Mouse (Mus musculus): ENCODE data around the gene Slc35d1.

Slc35d1 gene

DNA sequence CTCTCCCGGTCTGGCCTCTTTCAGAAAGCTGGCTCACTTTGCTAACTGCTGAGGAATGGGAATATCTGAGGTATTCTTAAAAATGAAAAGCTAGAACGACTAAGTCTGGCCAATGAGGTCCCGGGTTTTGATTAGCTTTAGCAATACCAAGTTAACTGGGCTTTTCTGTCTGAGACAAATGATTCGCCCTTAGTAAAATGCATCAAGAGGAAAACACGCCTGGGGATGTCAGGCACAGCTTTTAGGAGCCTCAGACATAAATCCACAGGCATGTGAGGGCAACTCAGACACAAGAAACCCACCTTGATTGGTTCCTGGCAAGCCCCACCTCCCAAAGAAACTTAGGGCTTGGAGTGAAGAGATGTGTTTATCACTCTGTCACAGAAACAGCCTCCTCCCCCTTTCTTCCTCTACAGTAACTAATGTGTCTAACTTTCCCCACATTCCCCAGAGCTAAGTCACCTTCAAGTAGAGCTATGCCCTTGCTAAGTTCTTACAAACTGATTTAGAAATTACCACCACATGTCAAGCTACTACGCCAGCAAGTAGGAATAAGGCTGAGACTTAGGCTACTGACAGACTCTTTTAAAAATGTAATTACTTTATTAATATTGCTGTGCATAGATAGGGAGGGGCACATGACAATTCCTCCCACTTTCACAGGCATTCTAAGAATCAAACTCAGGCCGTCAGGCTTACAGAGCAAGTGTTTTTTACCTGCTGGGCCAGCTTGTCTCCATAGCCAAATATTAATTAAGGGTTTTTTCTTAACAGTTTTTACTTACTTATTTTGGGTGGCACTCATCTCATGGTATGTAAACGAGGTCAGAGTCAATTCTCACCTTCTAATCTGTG is 26.0 kb downstream of the Slc35d1 start:
- DNase-seq (ENCODE audit: low read depth, low spot score): no peak

DNA sequence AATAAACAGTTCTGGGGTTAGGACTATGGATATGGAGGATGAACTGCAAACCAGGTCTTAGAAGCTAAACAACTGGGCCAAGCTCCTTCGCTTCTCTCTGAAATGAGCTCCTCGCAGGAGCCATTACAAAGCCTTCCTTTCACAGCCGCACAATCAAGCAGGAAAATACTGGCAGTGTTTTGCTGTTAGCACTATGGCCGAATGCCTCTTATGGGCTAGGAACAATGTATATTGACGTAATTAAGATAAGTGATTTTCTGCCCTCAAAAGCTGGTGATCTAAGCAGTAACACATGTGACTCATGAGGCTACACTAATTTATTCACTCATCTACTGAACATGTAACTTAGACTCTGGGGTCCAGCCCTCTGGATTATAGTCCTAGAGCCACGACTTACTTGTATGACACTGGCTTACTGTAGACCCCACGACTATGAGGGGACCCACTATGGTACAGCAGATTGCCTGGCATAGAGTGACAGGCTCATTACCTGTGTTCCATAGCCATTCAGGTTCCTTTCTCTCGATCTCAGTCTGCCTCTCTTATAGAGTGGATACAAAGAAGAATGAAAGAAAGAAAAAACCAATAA is 34.6 kb downstream of the Slc35d1 start:
- no peak for DNase-seq (ENCODE audit: low read depth, low spot score)

- no peak for DNase-seq (ENCODE audit: low read depth, low spot score)
These were observed 35.4 kb downstream of the Slc35d1 start for GRCm38 (mm10) chr4:103179581-103179980.

DNA sequence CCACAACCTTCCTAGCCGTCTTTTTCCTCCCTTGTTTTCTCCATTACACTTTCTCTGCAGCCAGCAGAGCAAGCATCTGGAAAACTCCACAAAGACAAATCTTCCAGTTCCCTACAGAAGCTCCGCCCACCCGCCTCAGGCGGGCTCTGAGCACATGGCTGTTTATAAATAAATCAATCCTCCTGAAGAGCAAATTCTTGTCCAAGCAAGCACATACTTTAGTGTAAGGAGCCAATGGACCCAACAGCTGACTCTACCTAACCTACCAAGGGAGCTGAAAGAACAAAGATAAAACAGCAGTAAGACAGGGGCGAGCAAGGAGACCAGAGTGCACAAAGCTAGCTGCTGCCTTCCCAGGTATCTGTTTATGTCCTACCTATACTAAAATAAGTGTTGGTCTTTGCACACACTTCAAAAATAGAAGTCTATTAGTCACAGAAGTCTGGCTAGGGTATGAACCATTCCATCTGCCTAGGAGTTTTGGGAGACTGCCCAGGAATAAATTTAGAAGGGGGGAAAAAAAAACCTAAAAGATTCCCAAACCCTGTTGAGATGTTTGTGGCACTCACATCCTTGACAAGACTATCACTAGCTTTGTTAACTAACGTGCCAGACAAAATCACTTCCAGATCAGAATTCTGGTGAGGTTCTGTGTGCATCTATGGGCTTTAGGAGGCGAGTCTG is 36.2 kb downstream of the Slc35d1 start:
- no peak for DNase-seq (ENCODE audit: low read depth, low spot score)

GRCm38 (mm10) chr4:103177681-103178080 is 37.3 kb downstream of the Slc35d1 start:
- no peak for DNase-seq (ENCODE audit: low read depth, low spot score)

DNA sequence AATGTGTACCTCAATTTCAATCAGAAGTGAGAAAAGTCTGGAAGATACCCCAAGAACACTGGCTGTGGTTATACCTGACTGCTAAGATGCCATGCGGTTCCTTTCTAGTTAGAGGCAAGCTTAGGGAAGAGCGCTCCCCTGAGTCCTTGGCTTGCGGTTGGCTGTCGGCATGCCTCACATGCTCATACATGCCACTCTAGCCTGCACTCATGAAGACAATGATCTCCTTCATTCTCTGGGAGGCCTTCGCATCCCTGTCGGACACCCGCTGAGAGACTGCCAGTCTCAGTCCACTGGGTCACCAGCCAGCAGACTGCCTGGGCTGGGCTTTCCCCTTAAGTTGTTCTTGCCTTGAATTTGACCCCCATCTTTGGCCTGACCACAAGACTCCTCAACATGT is 41.0 kb downstream of the Slc35d1 start:
- DNase-seq (ENCODE audit: low read depth, low spot score): no peak

GRCm38 (mm10) chr4:103173507-103173906 is 41.5 kb downstream of the Slc35d1 start:
- no peak for DNase-seq (ENCODE audit: low read depth, low spot score)

GRCm38 (mm10) chr4:103171256-103171655 is 43.7 kb downstream of the Slc35d1 start:
- DNase-seq (ENCODE audit: low read depth, low spot score): no peak

- DNase-seq (ENCODE audit: low read depth, low spot score): peak; percentile 65
These were observed 48.8 kb downstream of the Slc35d1 start for GRCm38 (mm10) chr4:103166198-103166597.

- DNase-seq (ENCODE audit: low read depth, low spot score): no peak
These were observed 56.2 kb downstream of the Slc35d1 start for GRCm38 (mm10) chr4:103158781-103159180.

DNA sequence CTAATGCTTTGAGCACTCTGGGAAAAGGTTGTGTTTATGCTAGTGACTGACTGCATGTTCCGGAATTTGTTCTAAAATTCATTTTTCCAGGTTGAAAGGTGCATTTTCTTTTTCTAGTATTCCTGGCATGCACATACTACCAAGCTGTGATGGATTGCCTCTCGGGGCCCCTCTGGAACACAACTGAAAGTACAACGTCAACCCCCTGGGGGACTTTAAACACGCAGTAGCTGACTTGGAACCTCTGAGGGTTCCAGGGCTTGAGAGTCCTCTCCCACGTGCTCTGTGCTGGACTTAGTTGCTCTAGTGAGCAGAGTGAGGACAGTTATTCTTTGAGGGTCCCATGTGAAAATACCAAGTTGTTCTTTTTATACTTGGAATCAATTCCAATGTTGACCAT is 63.0 kb downstream of the Slc35d1 start:
- DNase-seq (ENCODE audit: low read depth, low spot score): no peak

DNA sequence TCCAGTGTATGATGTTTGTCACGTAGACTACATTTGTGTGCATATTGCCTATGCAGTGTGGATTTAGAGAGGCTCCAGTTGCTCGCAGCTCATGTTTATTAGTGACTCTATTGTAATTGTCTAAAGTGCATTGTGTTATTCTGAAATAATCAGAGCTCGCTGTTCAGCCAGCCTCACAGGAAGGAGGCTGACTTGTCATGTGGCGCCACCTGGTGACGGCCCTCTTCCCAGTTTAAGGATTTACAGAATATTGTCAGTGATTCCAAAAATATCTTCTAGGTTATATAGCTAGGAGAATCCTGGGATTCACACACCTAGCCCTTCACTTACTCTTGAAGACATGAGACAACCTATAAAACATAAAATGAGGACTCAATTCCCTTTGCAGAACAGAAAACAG is 68.6 kb downstream of the Slc35d1 start:
- peak; percentile 47 for DNase-seq (ENCODE audit: low read depth, low spot score)

DNA sequence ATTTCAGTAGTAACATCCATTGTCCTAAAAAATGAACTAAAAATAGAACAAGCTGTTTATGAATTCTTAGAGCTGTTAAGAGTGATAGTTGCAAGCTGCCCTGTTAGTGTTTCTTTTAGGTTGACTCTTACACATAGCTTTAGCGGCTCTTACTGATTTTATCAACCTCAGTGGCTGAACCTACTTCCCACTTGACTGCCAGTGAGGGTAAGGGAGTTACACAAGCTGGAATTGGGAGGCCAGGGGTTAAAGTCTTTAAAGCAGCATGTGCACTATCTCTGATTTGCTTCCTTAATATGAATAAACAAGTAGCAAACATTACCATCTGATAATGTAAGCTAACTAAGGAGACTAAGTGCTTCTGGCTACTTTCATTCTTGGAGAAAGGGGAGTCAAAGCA is 78.0 kb downstream of the Slc35d1 start:
- no peak for DNase-seq (ENCODE audit: low read depth, low spot score)

- no peak for DNase-seq (ENCODE audit: low read depth, low spot score)
These were observed 88.4 kb downstream of the Slc35d1 start for GRCm38 (mm10) chr4:103126533-103126932.

DNA sequence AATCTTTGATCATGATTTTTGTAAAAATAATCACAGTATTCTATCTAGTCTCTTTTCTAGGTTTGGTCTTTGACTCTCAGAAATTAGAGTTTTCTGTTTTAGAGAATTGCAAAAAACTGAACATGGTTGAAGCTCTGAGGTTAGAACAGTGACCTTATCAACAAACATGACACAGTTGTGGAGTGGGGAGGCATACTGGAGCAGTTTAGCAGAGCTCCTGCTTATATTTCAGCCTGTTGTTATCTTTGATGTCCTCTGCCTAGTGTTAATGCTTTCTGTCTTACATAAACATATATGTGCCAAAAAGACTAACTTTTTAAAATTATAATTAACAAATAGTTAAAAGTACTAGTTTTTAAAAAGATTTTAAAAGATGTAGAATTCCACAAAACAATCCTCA is 91.4 kb downstream of the Slc35d1 start:
- no peak for DNase-seq (ENCODE audit: low read depth, low spot score)

DNA sequence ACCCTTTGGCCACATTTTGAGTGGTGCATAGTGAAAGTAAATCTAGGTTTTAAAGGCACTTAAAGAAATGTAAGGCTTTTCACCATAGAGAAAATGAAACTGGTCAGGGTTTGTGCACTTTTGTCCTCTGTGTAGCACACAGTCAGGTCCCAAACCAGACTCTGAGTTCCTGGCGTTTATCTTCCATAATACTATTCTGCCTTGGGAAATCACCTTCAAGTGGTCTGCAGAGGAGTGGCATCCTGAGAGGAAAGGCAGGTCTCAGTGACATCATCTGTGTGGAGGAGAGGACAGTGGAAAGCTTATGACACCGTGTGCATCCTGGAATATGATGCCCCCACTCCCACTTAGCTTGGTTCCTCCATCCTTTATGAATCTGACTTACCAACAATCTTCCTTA is 91.9 kb downstream of the Slc35d1 start:
- no peak for DNase-seq (ENCODE audit: low read depth, low spot score)

GRCm38 (mm10) chr4:103120874-103121389 is 94.0 kb downstream of the Slc35d1 start:
- no peak for DNase-seq (ENCODE audit: low read depth, low spot score)
